Mouse (Mus musculus): ENCODE measurements around the gene Ppp4r4. TPM values are rescaled to one million over a fixed set of nuclear protein-coding genes. Genes with fewer than 3 reads are reported as not detected.

The Ppp4r4 gene
- total and polyA plus RNA-seq, 3 experiments: 0.06 to 0.37 (median 0.16) TPM

- no peak for TF ChIP-seq POLR2A (IDR thresholded peaks at IDR 0.05; ENCODE audit: insufficient read depth, low read depth, low read length)
- no peak for TF ChIP-seq EP300 (IDR thresholded peaks at IDR 0.05; ENCODE audit: insufficient read depth, low read depth, low read length)
- TF ChIP-seq CTCF (IDR thresholded peaks at IDR 0.05): no peak
- H3K4me3 ChIP-seq: no peak overlapping the region
- H3K79me2 ChIP-seq (replicated peaks; ENCODE audit: control insufficient read depth, insufficient read depth, low read length): no peaks in the 10 kb centered on the region
- DNase-seq: no peak
- no peaks in the 10 kb centered on the region for H3K36me3 ChIP-seq (ENCODE audit: control insufficient read depth, insufficient read depth, low read length)
- WGBS: 61% methylated on average over 4 of the region's 4 CpGs
- intact Hi-C loops (cut with DNase I): loop anchor here (5.0 kb wide), 1 partner anchor 102 kb away; no protein-coding TSS in a partner anchor
- no peak overlapping the region for H3K27ac ChIP-seq
- H3K9ac ChIP-seq (ENCODE audit: low read depth, low read length): no peak overlapping the region
- no peaks in the 10 kb centered on the region for H3K4me1 ChIP-seq (ENCODE audit: control insufficient read depth, insufficient read depth, low read length)
- no peaks in the 10 kb centered on the region for H3K27me3 ChIP-seq (ENCODE audit: control insufficient read depth, insufficient read depth, low read length)
Observed at GRCm38 (mm10) chr12:103540429-103540828, 8.3 kb downstream of the Ppp4r4 start.

- DNase-seq: no peak
- H3K27ac ChIP-seq: no peak overlapping the region
- intact Hi-C loops (cut with DNase I): loop anchor here (5.0 kb wide), 1 partner anchor 99 kb away; no protein-coding TSS in a partner anchor
- no peaks in the 10 kb centered on the region for H3K36me3 ChIP-seq (ENCODE audit: control insufficient read depth, insufficient read depth, low read length)
- H3K4me1 ChIP-seq (ENCODE audit: control insufficient read depth, insufficient read depth, low read length): no peaks in the 10 kb centered on the region
- H3K79me2 ChIP-seq (replicated peaks; ENCODE audit: control insufficient read depth, insufficient read depth, low read length): no peaks in the 10 kb centered on the region
- H3K4me3 ChIP-seq: no peak overlapping the region
- H3K27me3 ChIP-seq (ENCODE audit: control insufficient read depth, insufficient read depth, low read length): no peaks in the 10 kb centered on the region
- 74% methylated on average over 2 of the region's 2 CpGs for WGBS
- TF ChIP-seq EP300 (IDR thresholded peaks at IDR 0.05; ENCODE audit: insufficient read depth, low read depth, low read length) (no peak), POLR2A (IDR thresholded peaks at IDR 0.05; ENCODE audit: insufficient read depth, low read depth, low read length) (no peak), CTCF (IDR thresholded peaks at IDR 0.05) (no peak)
- H3K9ac ChIP-seq (ENCODE audit: low read depth, low read length): no peak overlapping the region
Observed at GRCm38 (mm10) chr12:103543351-103543750, 11.3 kb downstream of the Ppp4r4 start.

GRCm38 (mm10) chr12:103544213-103544612, 12.1 kb downstream of the Ppp4r4 start:
- 3% methylated on average over 3 of the region's 3 CpGs for WGBS
- no peak overlapping the region for H3K9ac ChIP-seq (ENCODE audit: low read depth, low read length)
- intact Hi-C loops (cut with DNase I): loop anchor here (5.0 kb wide), 1 partner anchor 98 kb away; no protein-coding TSS in a partner anchor
- no peak overlapping the region for H3K27ac ChIP-seq
- no peaks in the 10 kb centered on the region for H3K27me3 ChIP-seq (ENCODE audit: control insufficient read depth, insufficient read depth, low read length)
- no peak for DNase-seq
- H3K79me2 ChIP-seq (replicated peaks; ENCODE audit: control insufficient read depth, insufficient read depth, low read length): no peaks in the 10 kb centered on the region
- no peaks in the 10 kb centered on the region for H3K4me1 ChIP-seq (ENCODE audit: control insufficient read depth, insufficient read depth, low read length)
- H3K36me3 ChIP-seq (ENCODE audit: control insufficient read depth, insufficient read depth, low read length): no peaks in the 10 kb centered on the region
- no peak overlapping the region for H3K4me3 ChIP-seq
- TF ChIP-seq POLR2A (IDR thresholded peaks at IDR 0.05; ENCODE audit: insufficient read depth, low read depth, low read length) (no peak), CTCF (IDR thresholded peaks at IDR 0.05) (peak; percentile 84), EP300 (IDR thresholded peaks at IDR 0.05; ENCODE audit: insufficient read depth, low read depth, low read length) (no peak)

- intact Hi-C loops (cut with DNase I): no loop called here
- Histone ChIP-seq H3K27ac (no peak overlapping the region), H3K79me2 (replicated peaks; ENCODE audit: control insufficient read depth, insufficient read depth, low read length) (no peaks in the 10 kb centered on the region), H3K9ac (ENCODE audit: low read depth, low read length) (no peak overlapping the region), H3K4me1 (ENCODE audit: control insufficient read depth, insufficient read depth, low read length) (no peaks in the 10 kb centered on the region), H3K4me3 (no peak overlapping the region), H3K36me3 (ENCODE audit: control insufficient read depth, insufficient read depth, low read length) (no peaks in the 10 kb centered on the region), H3K27me3 (ENCODE audit: control insufficient read depth, insufficient read depth, low read length) (no peaks in the 10 kb centered on the region)
- 58% methylated on average over 2 of the region's 2 CpGs for WGBS
- DNase-seq: no peak
- TF ChIP-seq EP300 (IDR thresholded peaks at IDR 0.05; ENCODE audit: insufficient read depth, low read depth, low read length) (no peak), POLR2A (IDR thresholded peaks at IDR 0.05; ENCODE audit: insufficient read depth, low read depth, low read length) (no peak), CTCF (IDR thresholded peaks at IDR 0.05) (no peak)
Observed at GRCm38 (mm10) chr12:103547438-103547837, 15.4 kb downstream of the Ppp4r4 start.

GRCm38 (mm10) chr12:103548526-103548925, 16.4 kb downstream of the Ppp4r4 start:
- no peak overlapping the region for H3K4me3 ChIP-seq
- 71% methylated on average over 4 of the region's 4 CpGs for WGBS
- TF ChIP-seq CTCF (IDR thresholded peaks at IDR 0.05): no peak
- no peak for TF ChIP-seq EP300 (IDR thresholded peaks at IDR 0.05; ENCODE audit: insufficient read depth, low read depth, low read length)
- TF ChIP-seq POLR2A (IDR thresholded peaks at IDR 0.05; ENCODE audit: insufficient read depth, low read depth, low read length): no peak
- H3K27ac ChIP-seq: no peak overlapping the region
- no peaks in the 10 kb centered on the region for H3K79me2 ChIP-seq (replicated peaks; ENCODE audit: control insufficient read depth, insufficient read depth, low read length)
- no peak overlapping the region for H3K9ac ChIP-seq (ENCODE audit: low read depth, low read length)
- H3K36me3 ChIP-seq (ENCODE audit: control insufficient read depth, insufficient read depth, low read length): no peaks in the 10 kb centered on the region
- H3K4me1 ChIP-seq (ENCODE audit: control insufficient read depth, insufficient read depth, low read length): no peaks in the 10 kb centered on the region
- DNase-seq: no peak
- H3K27me3 ChIP-seq (ENCODE audit: control insufficient read depth, insufficient read depth, low read length): no peaks in the 10 kb centered on the region
- intact Hi-C loops (cut with DNase I): no loop called here

GRCm38 (mm10) chr12:103550047-103550446, 18.0 kb downstream of the Ppp4r4 start:
- Histone ChIP-seq H3K79me2 (replicated peaks; ENCODE audit: control insufficient read depth, insufficient read depth, low read length) (no peaks in the 10 kb centered on the region), H3K27me3 (ENCODE audit: control insufficient read depth, insufficient read depth, low read length) (no peaks in the 10 kb centered on the region), H3K4me3 (no peak overlapping the region), H3K36me3 (ENCODE audit: control insufficient read depth, insufficient read depth, low read length) (no peaks in the 10 kb centered on the region), H3K9ac (ENCODE audit: low read depth, low read length) (no peak overlapping the region), H3K27ac (no peak overlapping the region), H3K4me1 (ENCODE audit: control insufficient read depth, insufficient read depth, low read length) (no peaks in the 10 kb centered on the region)
- no peak for DNase-seq
- TF ChIP-seq EP300 (IDR thresholded peaks at IDR 0.05; ENCODE audit: insufficient read depth, low read depth, low read length) (no peak), POLR2A (IDR thresholded peaks at IDR 0.05; ENCODE audit: insufficient read depth, low read depth, low read length) (no peak), CTCF (IDR thresholded peaks at IDR 0.05) (no peak)
- intact Hi-C loops (cut with DNase I): no loop called here
- WGBS: 57% methylated on average over 6 of the region's 6 CpGs

Measured in heart, adult 2 months (tissue).